Mouse (Mus musculus): ENCODE data around the gene Ptpn7. TPM values are rescaled to one million over a fixed set of nuclear protein-coding genes. Genes with fewer than 3 reads are reported as not detected.
A peak's percentile ranks its signal among the peaks of the same experiment; 100 is the strongest.

Gene Ptpn7
- total and polyA plus RNA-seq, 3 experiments, result 202 to 215 TPM; not detected in 1

DNA sequence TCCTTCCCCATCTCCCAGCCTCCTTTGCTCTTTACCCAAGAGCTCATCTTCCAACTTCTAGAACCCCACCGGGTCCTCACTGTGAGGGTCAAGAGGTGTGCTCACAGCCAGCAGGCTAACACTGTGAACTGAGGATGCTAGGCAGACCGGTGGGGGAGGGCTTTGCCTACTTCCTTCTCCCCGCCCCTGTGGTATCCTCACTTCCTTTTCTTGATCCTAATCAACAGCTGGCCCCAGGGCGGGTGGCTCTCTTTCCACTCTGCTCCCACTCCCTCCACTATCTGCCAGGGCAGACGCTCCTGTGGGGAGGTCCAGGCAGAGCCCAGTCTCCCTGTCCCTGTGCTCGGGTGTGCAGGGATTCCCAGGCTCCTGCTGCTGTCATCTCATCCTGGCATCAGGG, 1.5 kb upstream of the Ptpn7 start:
- H3K27me3 ChIP-seq (ENCODE audit: control insufficient read depth in 1 of 2, insufficient read depth in 2 of 2, low read length in 2 of 2), result no peaks in the 10 kb centered on the region
- peaks cover 0 to 17% of the 10 kb centered on the region in 2 experiments; a peak in 2 of 4 replicates for H3K36me3 ChIP-seq (ENCODE audit: control insufficient read depth in 1 of 2, insufficient read depth in 2 of 2, low read length in 2 of 2)
- H3K4me3 ChIP-seq (ENCODE audit: control insufficient read depth in 1 of 2, insufficient read depth in 1 of 2, low read depth in 2 of 2, low read length in 2 of 2), result peak overlapping the region; percentile 76 to 86
- peaks cover 41% of the 10 kb centered on the region for H3K79me2 ChIP-seq (ENCODE audit: control insufficient read depth, insufficient read depth, low read length, poor library complexity)
- peak overlapping the region; percentile 97 for H3K9ac ChIP-seq (ENCODE audit: control insufficient read depth, low read depth, low read length, poor library complexity, severe bottlenecking)
- peak overlapping the region; percentile 99 for H3K27ac ChIP-seq (ENCODE audit: control insufficient read depth, low read depth, low read length)
- no peaks in the 10 kb centered on the region for H3K9me3 ChIP-seq (replicated peaks; ENCODE audit: insufficient read depth, low read length)
- H3K4me1 ChIP-seq (ENCODE audit: control insufficient read depth in 1 of 2, insufficient read depth in 2 of 2, low read length in 2 of 2), result peaks cover 5 to 25% of the 10 kb centered on the region in 2 experiments
- peak; percentile 90 for DNase-seq (ENCODE audit: low read depth, low spot score)
- TF ChIP-seq MXI1 (IDR thresholded peaks at IDR 0.05; ENCODE audit: low read depth, low read length) (peak; percentile 14; the same call in 1 of the 2 replicates), CHD2 (IDR thresholded peaks at IDR 0.05; ENCODE audit: low read length) (no peak), RCOR1 (IDR thresholded peaks at IDR 0.05; ENCODE audit: low read depth, low read length) (no peak; the same call in 1 of the 2 replicates), USF2 (IDR thresholded peaks at IDR 0.05; ENCODE audit: borderline replicate concordance in 1 of 2, insufficient read depth in 1 of 2, low read depth in 1 of 2, low read length in 2 of 2) (no peak), POLR2A (IDR thresholded peaks at IDR 0.05; ENCODE audit: control insufficient read depth in 1 of 2, insufficient read depth in 1 of 2, low read depth in 1 of 2, low read length in 2 of 2, poor library complexity in 1 of 2) (peak in 1 of 2 experiments; percentile 98; a peak in 2 of 4 replicates), MAZ (IDR thresholded peaks at IDR 0.05; ENCODE audit: low read depth, low read length) (peak; percentile 71), MAX (IDR thresholded peaks at IDR 0.05; ENCODE audit: low read length) (no peak; the same call in 1 of the 2 replicates), MEF2A (IDR thresholded peaks at IDR 0.05; ENCODE audit: extremely low read depth, insufficient replicate concordance, low read depth, low read length, poor library complexity, severe bottlenecking) (no peak), GABPA (IDR thresholded peaks at IDR 0.05; ENCODE audit: low read depth, low read length) (no peak), TBP (IDR thresholded peaks at IDR 0.05; ENCODE audit: low read depth, low read length) (peak; percentile 94), TAL1 (IDR thresholded peaks at IDR 0.05; ENCODE audit: low read length) (peak; percentile 86), NRF1 (IDR thresholded peaks at IDR 0.05; ENCODE audit: insufficient read depth, low read depth, low read length, poor library complexity, severe bottlenecking) (no peak), MAFK (IDR thresholded peaks at IDR 0.05; ENCODE audit: borderline replicate concordance, low read depth, low read length) (no peak), ELF1 (IDR thresholded peaks at IDR 0.05; ENCODE audit: low read depth, low read length) (peak; percentile 72; the same call in 1 of the 2 replicates), POLR2AphosphoS2 (IDR thresholded peaks at IDR 0.05; ENCODE audit: low read length) (peak; percentile 92; the same call in 1 of the 2 replicates), POLR2AphosphoS5 (IDR thresholded peaks at IDR 0.05; ENCODE audit: borderline replicate concordance, low read depth, low read length) (no peak), KAT2A (conservative IDR thresholded peaks at IDR 0.05; ENCODE audit: low read depth, low read length) (no peak), ZNF384 (IDR thresholded peaks at IDR 0.05; ENCODE audit: low read depth, low read length) (no peak), USF1 (IDR thresholded peaks at IDR 0.05; ENCODE audit: low read depth, low read length) (no peak), ZMIZ1 (IDR thresholded peaks at IDR 0.05; ENCODE audit: low read depth, low read length) (peak; percentile 96), ZKSCAN1 (IDR thresholded peaks at IDR 0.05; ENCODE audit: low read depth, low read length) (no peak), SMC3 (IDR thresholded peaks at IDR 0.05; ENCODE audit: low read depth, low read length) (no peak), MYB (IDR thresholded peaks at IDR 0.05; ENCODE audit: low read depth, low read length) (no peak), BHLHE40 (IDR thresholded peaks at IDR 0.05; ENCODE audit: borderline replicate concordance, low read depth, low read length) (no peak), UBTF (IDR thresholded peaks at IDR 0.05; ENCODE audit: borderline replicate concordance, insufficient read depth, low read depth, low read length) (no peak), TCF12 (IDR thresholded peaks at IDR 0.05; ENCODE audit: low read depth, low read length) (peak; percentile 89), CHD1 (IDR thresholded peaks at IDR 0.05; ENCODE audit: low read depth, low read length) (no peak), EP300 (IDR thresholded peaks at IDR 0.05; ENCODE audit: low read depth in 1 of 2, low read length in 2 of 2) (peak; percentile 74 to 86), ZC3H11A (IDR thresholded peaks at IDR 0.05; ENCODE audit: low read depth, low read length) (no peak), NELFE (IDR thresholded peaks at IDR 0.05; ENCODE audit: low read depth, low read length) (peak; percentile 92), GATA1 (IDR thresholded peaks at IDR 0.05; ENCODE audit: low read depth, low read length) (peak; percentile 85), JUND (IDR thresholded peaks at IDR 0.05; ENCODE audit: low read depth, low read length) (no peak), CTCF (IDR thresholded peaks at IDR 0.05 in 2 of 3, conservative IDR thresholded peaks at IDR 0.05 in 1 of 3; ENCODE audit: control insufficient read depth in 1 of 3, insufficient read depth in 1 of 3, low read depth in 2 of 3, low read length in 3 of 3, poor library complexity in 1 of 3, severe bottlenecking in 1 of 3) (no peak), ETS1 (IDR thresholded peaks at IDR 0.05; ENCODE audit: low read depth, low read length) (peak; percentile 89), RAD21 (IDR thresholded peaks at IDR 0.05; ENCODE audit: low read depth, low read length) (no peak), SIN3A (IDR thresholded peaks at IDR 0.05; ENCODE audit: low read length) (peak; percentile 91), HCFC1 (IDR thresholded peaks at IDR 0.05; ENCODE audit: low read depth, low read length) (peak; percentile 52; the same call in 1 of the 2 replicates), E2F4 (IDR thresholded peaks at IDR 0.05; ENCODE audit: borderline replicate concordance, low read depth, low read length) (no peak)
